Mouse (Mus musculus) liver, embryonic 15.5 days (tissue): ENCODE results near the gene Hist2h2ab. TPM values are rescaled to one million over a fixed set of nuclear protein-coding genes. Genes with fewer than 3 reads are reported as not detected.
A peak's percentile ranks its signal among the peaks of the same experiment; 100 is the strongest.
"Not testable (repeated sequence)": the region's sequence is repeated elsewhere in the genome, so short reads cannot be mapped to it uniquely, and the experiment has no call there.

Experiments used
- ATAC-seq: fragments of 200-750 bp; cut with Nextera tagmentation; 2 replicates; pipeline ENCODE4 v1.8.0; 2017; ENCODE audit warnings: moderate number of reproducible peaks, mild to moderate bottlenecking, moderate library complexity; ENCODE audit not compliant: insufficient read depth
- H3K27ac ChIP-seq: fragments of 300-500 bp; sonication (generic); replicated peaks from 2 replicates; pipeline ENCODE4 v1.5.1; 2015; ENCODE audit warnings: mild to moderate bottlenecking, inconsistent platforms
- H3K27me3 ChIP-seq: fragments of 300-500 bp; sonication (generic); 2 replicates; pipeline ENCODE4 v1.6.1; 2015; ENCODE audit warnings: mild to moderate bottlenecking, inconsistent platforms
- H3K36me3 ChIP-seq: fragments of 300-500 bp; sonication (generic); replicated peaks from 2 replicates; pipeline ENCODE4 v1.6.1; 2015; ENCODE audit warnings: moderate library complexity, mild to moderate bottlenecking, inconsistent platforms
- H3K4me1 ChIP-seq: fragments of 300-500 bp; sonication (generic); replicated peaks from 2 replicates; pipeline ENCODE4 v1.6.1; 2015; ENCODE audit warnings: inconsistent platforms
- H3K4me2 ChIP-seq: fragments of 300-500 bp; sonication (generic); 2 replicates; pipeline ENCODE4 v1.6.1; 2015; ENCODE audit warnings: moderate library complexity, mild to moderate bottlenecking, inconsistent platforms
- H3K4me3 ChIP-seq: fragments of 300-500 bp; sonication (generic); replicated peaks from 2 replicates; pipeline ENCODE4 v1.5.1; 2015; ENCODE audit warnings: mild to moderate bottlenecking, inconsistent platforms
- H3K9ac ChIP-seq: fragments of 300-500 bp; sonication (generic); 2 replicates; pipeline ENCODE4 v1.6.1; 2015; ENCODE audit warnings: moderate library complexity, mild to moderate bottlenecking, inconsistent platforms
- H3K9me3 ChIP-seq: fragments of 300-500 bp; sonication (generic); replicated peaks from 2 replicates; pipeline ENCODE4 v1.6.1; 2016; ENCODE audit warnings: inconsistent platforms
- WGBS: fragments of 180-500 bp; shearing (Covaris S2); methylation state at CpG from one replicate; pipeline ENCODE4 v1.1.7; 2015; ENCODE audit warnings: mixed read lengths; ENCODE audit not compliant: insufficient replicate concordance; 5-methylcytosine and 5-hydroxymethylcytosine counted together
- polyA plus RNA-seq: library from polyadenylated mRNA; unstranded; fragments of >200 nt; fragmentation: Nextera tagmentation; extraction: Ambion mirVana; gene quantifications from 2 replicates; pipeline ENCODE4 v1.2.1, GENCODE M21; 2015

The Hist2h2ab gene
- polyA plus RNA-seq, result 0.40 and 0.58 TPM in 2 replicates

DNA sequence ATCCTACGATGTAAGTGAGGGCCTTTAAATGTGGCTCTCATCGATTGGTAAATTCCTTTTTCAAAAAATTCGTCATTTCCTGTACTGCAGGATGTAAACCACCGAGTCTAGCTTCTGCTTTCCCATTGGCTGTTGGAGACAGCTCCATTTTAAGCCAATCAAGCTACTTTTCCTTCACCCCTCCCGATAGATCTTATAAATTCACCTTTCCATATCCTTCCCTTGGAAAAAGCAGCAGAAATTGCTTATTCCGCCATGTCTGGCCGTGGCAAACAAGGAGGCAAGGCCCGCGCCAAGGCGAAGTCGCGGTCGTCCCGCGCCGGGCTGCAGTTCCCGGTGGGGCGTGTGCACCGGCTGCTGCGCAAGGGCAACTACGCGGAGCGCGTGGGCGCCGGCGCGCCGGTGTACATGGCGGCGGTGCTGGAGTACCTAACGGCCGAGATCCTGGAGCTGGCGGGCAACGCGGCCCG, at the start of gene Hist2h2ab, which contains the start of gene Bola1:
Hist2h2ab (plus strand) TSS at position 205 of the 470 bp plus-strand sequence.
Bola1 (minus strand) TSS at position 49 of the 470 bp plus-strand sequence.
- Histone ChIP-seq H3K9ac (peak within 1 kb of the TSS; percentile 84), H3K27ac (peak within 1 kb of the TSS; percentile 100), H3K4me2 (peak within 1 kb of the TSS; percentile 88), H3K4me1 (peaks cover 45% of the 10 kb centered on the region), H3K27me3 (no peaks in the 10 kb centered on the region; the same call in 1 of the 2 replicates), H3K36me3 (no peaks in the 10 kb centered on the region), H3K9me3 (no peaks in the 10 kb centered on the region), H3K4me3 (peak within 1 kb of the TSS; percentile 64)
- ATAC-seq, result peak; percentile 57
- under 1% methylated on average over 37 of the region's 37 CpGs for WGBS

DNA sequence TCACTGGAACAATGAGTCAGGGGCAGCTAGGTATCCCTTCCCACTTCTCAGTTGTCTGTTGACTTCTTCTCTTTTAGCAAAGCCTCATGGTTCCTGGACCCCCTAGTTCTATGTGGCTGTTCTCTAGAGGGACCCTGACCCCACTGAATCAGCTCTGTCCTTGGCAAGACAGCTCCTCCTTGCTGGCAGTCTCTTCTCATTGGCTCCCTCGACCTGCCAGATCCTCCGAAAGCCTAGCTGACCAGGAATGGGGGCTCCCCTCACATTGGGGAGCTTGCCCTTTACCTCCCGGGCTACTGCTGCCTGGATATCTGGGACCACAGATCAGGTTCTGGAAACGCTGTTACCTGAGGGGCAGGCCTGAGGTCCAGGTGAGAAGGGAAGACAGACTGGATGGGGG, 49.4 kb upstream of the Hist2h2ab start:
- Histone ChIP-seq H3K4me2 (no peak overlapping the region), H3K4me3 (no peak overlapping the region), H3K27ac (0 out of 2 replicates have a peak overlapping the region, but pooled peaks have one; percentile 5), H3K36me3 (peaks cover 23% of the 10 kb centered on the region), H3K4me1 (peaks cover 47% of the 10 kb centered on the region), H3K9me3 (no peaks in the 10 kb centered on the region), H3K9ac (no peak overlapping the region), H3K27me3 (no peaks in the 10 kb centered on the region)
- no peak for ATAC-seq
- WGBS, result 75% methylated on average over 4 of the region's 4 CpGs

DNA sequence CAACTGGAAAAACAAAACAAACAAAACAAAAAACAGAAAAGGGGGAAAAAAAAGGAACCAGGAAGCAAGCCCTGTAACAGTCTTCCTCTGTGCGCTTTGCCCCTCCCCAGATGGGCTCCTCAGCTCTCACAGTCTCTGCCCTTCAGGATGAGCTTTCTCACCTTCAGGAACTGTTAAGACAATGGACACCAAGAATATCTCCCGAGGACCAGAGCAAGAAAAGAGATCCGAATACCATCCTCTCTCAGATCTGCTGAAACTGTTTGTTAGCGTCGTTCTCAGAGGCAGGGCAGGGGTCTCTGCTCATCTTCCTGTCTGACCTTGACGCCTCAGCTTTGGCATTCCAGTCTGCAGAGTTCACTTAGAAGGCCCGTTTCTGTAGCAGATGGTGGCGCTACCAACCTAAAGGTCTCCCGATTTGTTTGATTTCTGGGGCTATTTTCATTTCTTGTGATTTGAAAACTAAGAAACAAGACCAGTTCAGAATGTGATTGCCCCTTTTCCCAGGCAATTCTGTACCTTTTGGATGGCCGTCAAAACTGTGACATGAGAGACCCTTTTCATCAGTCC, 48.6 kb upstream of the Hist2h2ab start:
- Histone ChIP-seq H3K9me3 (no peaks in the 10 kb centered on the region), H3K9ac (peak overlapping the region; percentile 78; the same call in 1 of the 2 replicates), H3K4me2 (peak overlapping the region; percentile 90), H3K4me1 (peaks cover 50% of the 10 kb centered on the region), H3K4me3 (peak overlapping the region; percentile 89), H3K27ac (peak overlapping the region; percentile 94), H3K36me3 (peaks cover 30% of the 10 kb centered on the region), H3K27me3 (no peaks in the 10 kb centered on the region)
- 38% methylated on average over 10 of the region's 10 CpGs for WGBS
- no peak for ATAC-seq

DNA sequence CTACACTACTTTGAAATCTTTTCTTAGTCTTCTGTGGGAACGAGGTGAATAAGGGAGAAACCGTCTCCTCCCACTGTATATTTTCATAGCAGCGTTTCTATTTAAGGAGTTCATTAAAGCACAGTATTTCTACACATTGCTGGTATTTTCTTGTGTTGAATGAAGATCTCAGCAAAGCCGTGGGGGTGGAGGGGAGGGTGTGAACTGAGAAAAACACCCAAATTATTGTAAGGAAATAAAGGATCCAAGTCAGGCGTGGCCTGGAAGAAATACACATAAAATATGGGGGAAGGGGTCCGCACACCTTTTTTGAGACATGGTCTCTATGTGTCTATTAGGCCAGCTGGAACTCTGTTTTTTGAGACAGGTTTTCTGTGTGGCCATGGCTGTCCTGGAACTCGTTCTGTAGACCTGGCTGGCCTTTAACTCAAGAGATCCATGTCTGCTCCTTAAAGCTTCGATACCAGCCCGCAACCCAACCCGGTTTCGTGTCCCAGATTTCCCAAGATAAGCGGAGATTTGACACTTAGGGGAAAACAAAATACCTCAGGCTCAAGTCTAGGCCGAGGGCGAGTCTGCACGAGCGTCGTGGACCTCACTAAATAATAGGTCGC, 48.0 kb upstream of the Hist2h2ab start:
- H3K4me1 ChIP-seq, result peaks cover 50% of the 10 kb centered on the region
- WGBS, result 14% methylated on average over 18 of the region's 18 CpGs
- peak overlapping the region; percentile 90 for H3K4me2 ChIP-seq
- H3K27ac ChIP-seq, result peak overlapping the region; percentile 94
- H3K9me3 ChIP-seq, result no peaks in the 10 kb centered on the region
- H3K27me3 ChIP-seq, result no peaks in the 10 kb centered on the region
- peak overlapping the region; percentile 78 for H3K9ac ChIP-seq
- peak; percentile 16 for ATAC-seq
- peak overlapping the region; percentile 89 for H3K4me3 ChIP-seq
- H3K36me3 ChIP-seq, result peaks cover 37% of the 10 kb centered on the region

DNA sequence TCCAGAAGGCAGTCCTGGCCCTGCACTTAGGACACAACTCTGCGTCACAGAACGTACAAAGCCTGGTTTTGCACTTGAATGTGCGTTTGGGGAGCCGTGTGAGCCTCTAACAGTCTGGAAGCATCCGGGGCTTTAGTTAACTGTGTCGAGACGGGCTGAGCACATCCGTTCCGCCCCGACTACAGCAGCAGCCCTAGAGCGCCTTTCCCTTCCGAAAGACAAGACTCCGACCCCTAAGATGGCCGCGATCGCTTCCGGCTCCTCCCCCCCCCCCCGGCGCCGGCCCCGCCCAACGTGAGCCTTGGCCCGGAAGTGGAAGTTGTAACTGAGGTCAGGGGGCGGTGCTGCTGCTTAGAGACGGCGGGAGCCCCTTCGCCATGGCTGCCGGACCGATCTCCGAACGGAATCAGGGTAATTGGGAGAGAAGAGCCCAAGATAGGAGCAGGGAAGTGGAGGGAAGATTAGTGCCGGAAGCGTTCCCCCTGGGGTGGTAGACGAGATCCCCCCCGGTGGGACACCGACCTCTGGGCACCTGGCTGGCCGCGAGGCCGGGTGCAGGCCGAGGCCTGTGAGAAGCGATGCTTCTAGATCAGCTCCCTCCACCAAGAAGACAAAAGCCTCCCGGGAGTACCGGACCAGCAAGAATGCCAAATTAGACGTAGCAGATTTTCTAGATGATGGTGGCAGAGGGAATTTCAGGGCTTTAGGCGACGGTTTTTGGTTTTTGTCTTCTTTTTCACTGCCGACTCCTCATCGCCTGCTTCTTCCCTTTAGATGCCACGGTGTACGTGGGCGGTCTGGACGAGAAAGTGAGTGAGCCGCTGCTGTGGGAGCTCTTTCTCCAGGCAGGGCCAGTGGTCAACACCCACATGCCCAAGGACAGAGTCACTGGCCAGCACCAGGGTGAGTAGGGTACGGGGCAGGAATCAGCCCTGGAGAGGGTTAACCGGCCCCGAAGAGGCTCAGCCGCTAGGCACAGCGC, 47.2 kb upstream of the Hist2h2ab start, which contains the start of gene Sf3b4:
Sf3b4 (plus strand) TSS at position 136 of the 982 bp plus-strand sequence.
- WGBS, result under 1% methylated on average over 57 of the region's 58 CpGs
- peak; percentile 91 for ATAC-seq
- H3K9ac ChIP-seq, result peak within 1 kb of the TSS; percentile 78

DNA sequence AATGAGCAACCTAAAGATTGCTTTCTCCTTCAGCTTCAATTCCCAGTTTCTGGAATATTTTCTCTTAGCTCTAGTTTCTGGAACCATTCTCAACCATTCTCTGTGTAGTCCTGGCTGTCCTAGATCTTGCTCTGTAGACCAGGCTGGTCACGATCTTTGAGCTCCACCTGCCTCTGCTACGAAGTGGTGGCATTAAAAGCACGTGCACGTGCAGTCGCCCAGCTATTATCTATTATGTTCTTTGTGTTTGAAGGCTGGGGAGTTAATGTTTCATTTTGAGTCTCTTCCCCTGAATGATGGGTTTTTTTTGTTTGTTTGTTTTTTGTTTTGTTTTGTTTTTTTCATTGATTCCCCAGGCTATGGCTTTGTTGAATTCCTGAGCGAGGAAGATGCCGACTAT, 46.5 kb upstream of the Hist2h2ab start:
- no peaks in the 10 kb centered on the region for H3K9me3 ChIP-seq
- H3K36me3 ChIP-seq, result peaks cover 49% of the 10 kb centered on the region
- H3K4me1 ChIP-seq, result peaks cover 50% of the 10 kb centered on the region
- H3K27me3 ChIP-seq, result no peaks in the 10 kb centered on the region
- peak overlapping the region; percentile 89 for H3K4me3 ChIP-seq
- peak overlapping the region; percentile 78 for H3K9ac ChIP-seq
- no peak for ATAC-seq
- 26% methylated on average over 7 of the region's 7 CpGs for WGBS
- peak overlapping the region; percentile 90 for H3K4me2 ChIP-seq
- H3K27ac ChIP-seq, result peak overlapping the region; percentile 94; the same call in 1 of the 2 replicates

More for the DNA sequence above, 47.2 kb upstream of the Hist2h2ab start, which contains the start of gene Sf3b4:
- Histone ChIP-seq H3K4me3 (peak within 1 kb of the TSS; percentile 89), H3K4me1 (peaks cover 50% of the 10 kb centered on the region), H3K4me2 (peak within 1 kb of the TSS; percentile 90), H3K36me3 (peaks cover 42% of the 10 kb centered on the region), H3K27ac (peak within 1 kb of the TSS; percentile 94), H3K9me3 (no peaks in the 10 kb centered on the region), H3K27me3 (no peaks in the 10 kb centered on the region)

DNA sequence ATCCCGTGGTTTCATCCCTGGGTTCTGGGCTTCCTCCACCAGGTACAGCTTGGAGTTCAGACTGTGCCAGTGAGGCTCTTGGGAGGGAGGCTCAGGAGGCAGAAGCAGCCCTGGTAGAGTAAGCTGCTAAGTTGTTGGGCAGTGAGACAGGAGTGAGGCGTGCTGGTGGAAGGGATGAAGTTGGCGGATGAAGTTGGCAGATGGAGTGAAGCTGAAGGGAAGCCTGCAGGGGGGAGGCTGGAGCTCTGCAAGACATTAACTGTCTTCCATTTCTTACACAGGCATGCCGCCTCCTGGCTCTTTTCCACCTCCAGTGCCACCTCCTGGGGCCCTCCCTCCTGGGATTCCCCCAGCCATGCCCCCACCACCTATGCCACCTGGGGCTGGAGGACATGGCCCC, 45.6 kb upstream of the Hist2h2ab start:
- not testable (repeated sequence) for H3K9me3 ChIP-seq, ATAC-seq, H3K9ac ChIP-seq, H3K27me3 ChIP-seq, H3K27ac ChIP-seq
- H3K36me3 ChIP-seq, result peaks cover 56% of the 10 kb centered on the region
- WGBS, result 85% methylated on average over 4 of the region's 4 CpGs
- peaks cover 47% of the 10 kb centered on the region for H3K4me1 ChIP-seq
- peak overlapping the region; percentile 17 for H3K4me3 ChIP-seq
- peak overlapping the region; percentile 90; the same call in 1 of the 2 replicates for H3K4me2 ChIP-seq

DNA sequence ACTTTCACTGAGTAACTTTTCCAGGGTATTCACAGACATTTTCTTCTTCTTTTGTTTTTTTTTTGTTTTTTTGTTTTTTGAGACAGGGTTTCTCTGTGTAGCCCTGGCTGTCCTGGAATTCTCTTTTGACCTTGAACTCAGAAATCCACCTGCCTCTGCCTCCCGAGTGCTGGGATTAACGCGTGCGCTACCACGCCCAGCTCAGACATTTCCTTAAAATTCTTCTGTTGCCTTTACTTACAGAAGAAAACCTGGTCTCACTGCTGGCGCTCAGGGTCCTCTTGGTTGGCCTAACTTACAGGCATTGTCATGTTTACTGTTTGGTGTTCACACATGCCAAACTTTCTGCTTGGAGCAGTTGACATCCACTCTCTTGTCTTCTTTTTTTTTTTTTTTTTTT, 44.4 kb upstream of the Hist2h2ab start:
- no peaks in the 10 kb centered on the region for H3K9me3 ChIP-seq
- H3K27ac ChIP-seq, result no peak overlapping the region
- peaks cover 43% of the 10 kb centered on the region for H3K4me1 ChIP-seq
- H3K9ac ChIP-seq, result no peak overlapping the region
- no peaks in the 10 kb centered on the region for H3K27me3 ChIP-seq
- 85% methylated on average over 6 of the region's 6 CpGs for WGBS
- ATAC-seq, result no peak
- H3K4me2 ChIP-seq, result no peak overlapping the region
- peaks cover 52% of the 10 kb centered on the region for H3K36me3 ChIP-seq
- H3K4me3 ChIP-seq, result no peak overlapping the region

DNA sequence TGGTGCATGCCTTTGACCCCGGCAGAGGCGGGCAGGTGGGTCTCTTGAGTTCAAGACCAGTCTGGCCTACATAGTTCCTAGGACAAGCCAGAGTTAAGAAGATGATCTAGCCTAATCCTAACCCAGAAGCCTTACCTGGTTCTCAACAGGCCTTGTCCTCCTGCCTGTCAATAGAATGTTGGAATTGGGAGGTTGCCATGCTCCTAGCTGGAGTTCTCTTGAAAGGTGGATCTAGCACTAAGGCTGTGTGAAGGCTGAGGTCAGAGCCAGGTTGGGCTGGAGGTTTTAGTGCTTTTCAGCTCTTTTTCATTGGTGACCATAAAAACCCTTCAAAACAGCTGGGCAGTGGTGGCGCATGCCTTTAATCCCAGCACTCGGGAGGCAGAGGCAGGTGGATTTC, 41.2 kb upstream of the Hist2h2ab start:
- WGBS, result 78% methylated on average over 4 of the region's 4 CpGs
- Histone ChIP-seq H3K4me2 (no peak overlapping the region), H3K4me3 (no peak overlapping the region), H3K27ac (no peak overlapping the region), H3K27me3 (peaks cover 29% of the 10 kb centered on the region), H3K36me3 (peaks cover 49% of the 10 kb centered on the region), H3K4me1 (peaks cover 33% of the 10 kb centered on the region), H3K9ac (no peak overlapping the region), H3K9me3 (no peaks in the 10 kb centered on the region)
- ATAC-seq, result no peak

DNA sequence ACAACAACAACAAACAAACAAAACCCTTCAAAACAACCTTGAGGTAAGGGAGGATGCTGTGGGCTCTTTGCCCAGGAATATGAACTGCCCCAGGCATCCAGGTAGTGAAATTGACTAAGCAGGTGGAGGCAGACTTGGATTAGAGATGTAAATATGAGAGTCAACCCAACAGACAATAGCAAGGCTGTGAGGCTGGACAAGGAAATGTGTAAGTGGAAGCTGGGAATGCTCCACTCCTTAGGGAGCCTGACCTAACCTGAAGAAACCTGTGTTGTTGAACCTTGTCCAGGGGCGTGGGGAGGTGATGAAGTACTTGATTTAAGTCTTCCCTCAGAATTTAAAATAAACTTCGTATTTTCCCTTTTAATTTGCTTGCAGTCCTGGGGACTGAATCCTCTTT, 40.8 kb upstream of the Hist2h2ab start:
- no peak for ATAC-seq
- WGBS, result 67% methylated on average over 2 of the region's 2 CpGs

More for the DNA sequence above, 40.8 kb upstream of the Hist2h2ab start:
- Histone ChIP-seq H3K9ac (no peak overlapping the region), H3K27me3 (peaks cover 34% of the 10 kb centered on the region), H3K36me3 (peaks cover 48% of the 10 kb centered on the region), H3K9me3 (no peaks in the 10 kb centered on the region), H3K4me2 (no peak overlapping the region), H3K27ac (no peak overlapping the region), H3K4me1 (peaks cover 29% of the 10 kb centered on the region), H3K4me3 (no peak overlapping the region)
